Mouse (Mus musculus) cerebellum, adult 2 months (tissue): ENCODE results near the gene Shisa5.

ENCODE experiments used
- CTCF ChIP-seq: fragments of 200-500 bp; IDR thresholded peaks from 2 replicates; pipeline ENCODE4 v1.5.1; 2011; ENCODE audit warnings: low read depth, mild to moderate bottlenecking, control low read depth, low read length, moderate library complexity, borderline replicate concordance; ENCODE audit not compliant: insufficient read depth
- POLR2A ChIP-seq: fragments of 200-500 bp; IDR thresholded peaks from 2 replicates; pipeline ENCODE4 v1.6.1; 2011; ENCODE audit warnings: low read length, control low read depth, borderline replicate concordance; ENCODE audit not compliant: insufficient read depth

GRCm38 (mm10) chr9:109010316-109010690, 28.1 kb upstream of the Shisa5 start:
- TF ChIP-seq CTCF (no peak), POLR2A (no peak)
